Mouse (Mus musculus) gastrocnemius, adult 2 months (tissue): Measurements from ENCODE around the gene Tmbim6. TPM values are rescaled to one million over a fixed set of nuclear protein-coding genes. Genes with fewer than 3 reads are reported as not detected.

ENCODE experiments used
- DNase-seq: peaks from one replicate; pipeline ENCODE4 v3.0.0; 2022
- H3K27ac ChIP-seq: fragments of 200-600 bp; 2 replicates; pipeline ENCODE4 v1.8.1; 2022; ENCODE audit warnings: mild to moderate bottlenecking
- H3K4me3 ChIP-seq: fragments of 200-600 bp; 2 replicates; pipeline ENCODE4 v1.8.1; 2022; ENCODE audit warnings: mild to moderate bottlenecking, moderate library complexity
- CTCF ChIP-seq: fragments of 200-600 bp; IDR thresholded peaks from 2 replicates; pipeline ENCODE4 v1.8.1; 2022; ENCODE audit warnings: antibody characterized with exemption, mild to moderate bottlenecking, moderate library complexity
- intact Hi-C: fragments of 180-260 bp; cut with DNase I; formaldehyde crosslinking; loops from one replicate; pipeline ENCODE4 v1.15.1; 2025
- total RNA-seq, 2 experiments: library from RNA; stranded (reverse); gene quantifications; 2 replicates each; pipeline ENCODE4 v1.2.3; 2021

Gene Tmbim6
- total RNA-seq, 2 experiments from 2014 or later: 181 to 184 TPM

DNA sequence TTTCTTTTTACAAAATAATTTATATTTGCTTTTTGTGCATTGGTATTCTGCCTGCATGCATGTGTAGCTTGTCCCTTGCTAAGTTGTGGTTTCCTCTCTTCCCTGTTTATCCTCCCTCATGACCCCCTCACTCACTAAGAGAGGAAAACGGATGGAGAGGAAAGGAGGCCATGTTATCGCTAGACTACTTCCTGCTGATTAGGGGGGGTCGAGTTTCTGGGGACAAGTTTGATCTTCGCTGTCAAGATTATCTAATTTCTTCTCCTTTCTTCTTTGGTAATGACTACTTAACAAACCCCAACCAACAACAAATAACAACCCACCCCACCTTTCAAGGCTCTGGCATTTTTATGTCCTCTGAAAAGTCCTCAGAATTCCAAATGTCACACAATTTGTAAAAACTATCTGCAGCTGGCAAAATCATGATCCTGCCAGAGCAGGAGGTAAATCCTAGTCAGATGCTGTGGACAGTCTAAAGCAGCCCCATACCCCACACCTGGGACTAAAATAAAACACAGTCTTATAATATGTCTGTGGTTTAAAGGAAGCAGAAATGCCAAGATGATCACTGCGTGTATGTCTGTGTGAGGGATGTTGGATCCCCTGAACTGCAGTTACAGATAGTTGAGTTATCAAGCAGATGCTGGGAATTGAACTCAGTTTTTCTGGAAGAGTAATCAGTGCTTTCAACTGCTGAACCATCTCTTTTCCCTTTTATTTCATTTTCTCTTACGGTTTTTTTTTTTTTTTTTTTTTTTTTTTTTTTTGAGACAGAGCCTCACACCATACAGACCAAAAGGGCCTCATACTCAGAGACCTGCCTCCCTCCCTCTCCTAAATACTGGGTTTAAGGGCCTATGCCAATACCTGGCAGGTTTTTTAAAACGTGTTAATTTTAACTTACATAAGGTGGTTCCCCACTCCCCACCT lies 1.9 kb upstream of the Tmbim6 start:
- no peak for TF ChIP-seq CTCF
- no peak overlapping the region for H3K27ac ChIP-seq
- no peak for DNase-seq
- intact Hi-C loops: no loop called here
- H3K4me3 ChIP-seq: no peak overlapping the region

DNA sequence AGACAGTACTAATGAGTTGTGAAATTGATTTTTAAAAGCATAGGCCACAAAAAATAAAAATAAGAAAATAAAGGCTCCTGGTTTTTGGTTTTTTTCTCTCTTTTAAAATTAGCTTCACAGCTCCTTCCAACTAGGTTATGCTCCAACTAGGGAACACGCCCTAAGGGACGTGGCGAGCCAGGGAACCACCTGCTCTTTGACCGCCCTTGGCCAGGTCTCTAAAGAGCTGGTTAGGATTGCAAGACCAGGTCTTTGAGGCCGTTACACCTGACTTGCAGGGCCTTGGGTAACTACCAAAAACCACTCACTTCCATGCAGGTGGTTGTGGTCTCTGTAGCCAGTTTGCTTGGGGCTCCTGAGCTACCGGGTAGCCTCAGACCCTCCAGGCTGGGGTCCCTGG lies 707 bp upstream of the Tmbim6 start:
- Histone ChIP-seq H3K4me3 (peak overlapping the region; percentile 93), H3K27ac (peak overlapping the region; percentile 99)
- no peak for DNase-seq
- intact Hi-C loops: no loop called here
- TF ChIP-seq CTCF: no peak

DNA sequence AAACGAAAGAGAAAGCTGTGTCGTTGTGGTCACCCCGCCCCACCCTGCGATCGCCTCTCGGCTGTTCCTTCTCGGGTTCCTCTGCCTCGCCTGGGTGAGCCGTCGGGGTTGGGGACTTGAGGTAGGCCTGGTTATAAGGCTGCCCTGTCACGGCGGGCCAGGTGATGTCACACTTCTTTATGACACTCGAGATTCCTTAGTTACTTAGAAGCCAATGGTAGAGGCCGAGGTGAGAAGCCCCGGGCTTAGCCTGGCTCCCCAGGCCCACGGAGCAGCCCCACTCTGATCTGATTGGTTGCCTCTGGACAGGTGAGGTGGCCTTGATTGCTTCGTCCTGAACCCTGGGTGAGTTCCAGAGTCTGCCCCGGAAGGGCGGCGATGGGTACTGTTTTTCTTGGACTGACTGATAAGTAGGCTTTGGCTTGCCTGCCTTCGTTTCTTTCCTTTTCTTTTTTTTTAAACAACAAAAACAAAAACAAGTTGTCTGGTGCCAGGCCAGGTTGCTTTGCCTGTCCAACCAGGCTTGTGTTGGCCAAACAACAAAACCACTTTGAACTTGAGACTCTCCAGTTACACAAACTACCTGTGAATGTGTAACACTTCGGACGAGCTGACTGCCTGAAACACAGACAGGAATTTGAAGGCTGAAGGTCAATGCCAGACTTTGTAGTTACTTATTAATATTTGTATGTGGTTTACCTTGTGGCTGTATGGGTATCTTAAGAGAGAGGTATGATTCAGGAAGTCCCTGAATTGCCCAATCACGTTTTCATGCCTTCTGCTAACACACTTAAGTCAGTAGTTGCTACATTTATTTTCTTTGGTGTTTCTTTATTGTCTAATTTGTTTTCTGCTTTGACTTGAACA lies 937 bp downstream of the Tmbim6 start:
- intact Hi-C loops: no loop called here
- no peak for TF ChIP-seq CTCF
- DNase-seq: no peak
- Histone ChIP-seq H3K4me3 (peak overlapping the region; percentile 93), H3K27ac (peak overlapping the region; percentile 99)

DNA sequence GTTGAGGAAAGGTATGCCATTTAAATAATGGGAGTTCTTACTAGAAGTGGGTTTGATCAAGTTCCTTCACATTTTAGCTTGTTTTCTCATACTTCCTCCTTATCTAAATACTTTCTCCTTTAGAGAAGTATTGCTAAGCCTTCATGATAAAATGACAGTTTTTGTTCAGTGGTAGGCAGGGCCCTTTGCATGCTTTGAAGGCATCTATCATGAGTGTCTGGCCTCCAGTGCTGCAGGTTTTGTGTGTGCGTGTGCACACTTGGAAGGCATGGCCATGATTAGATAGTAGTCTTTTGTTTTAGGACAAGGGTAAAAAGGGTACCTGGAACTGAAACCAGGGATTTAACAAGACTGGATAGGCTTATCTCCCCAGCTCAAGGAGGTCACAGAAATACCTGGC lies 3.8 kb downstream of the Tmbim6 start:
- no peak for TF ChIP-seq CTCF
- intact Hi-C loops: no loop called here
- Histone ChIP-seq H3K27ac (peak overlapping the region; percentile 50), H3K4me3 (peak overlapping the region; percentile 3; the same call in 1 of the 2 replicates)
- DNase-seq: no peak

DNA sequence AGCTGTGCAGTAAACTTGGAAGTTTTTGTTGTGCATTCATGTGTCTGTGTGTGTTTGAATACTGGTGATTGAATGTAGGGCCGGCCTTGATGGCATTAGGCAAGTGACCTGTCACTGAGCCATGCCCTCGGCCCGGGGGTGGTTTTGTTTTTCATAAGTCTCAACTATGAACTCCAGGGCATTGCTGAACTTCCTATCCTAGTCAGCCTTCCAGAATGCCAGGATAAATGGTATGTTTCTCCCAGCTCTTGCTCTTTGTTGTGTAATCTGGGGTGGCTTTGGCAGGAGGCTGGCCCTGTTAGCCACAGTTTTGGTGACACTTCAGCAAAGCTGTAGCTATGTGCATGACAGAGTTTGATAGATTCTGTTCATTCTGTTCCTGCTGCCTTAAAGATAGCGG lies 4.2 kb downstream of the Tmbim6 start:
- H3K27ac ChIP-seq: peak overlapping the region; percentile 50
- DNase-seq: peak; percentile 55
- no peak for TF ChIP-seq CTCF
- peak overlapping the region; percentile 3; the same call in 1 of the 2 replicates for H3K4me3 ChIP-seq
- intact Hi-C loops: no loop called here

DNA sequence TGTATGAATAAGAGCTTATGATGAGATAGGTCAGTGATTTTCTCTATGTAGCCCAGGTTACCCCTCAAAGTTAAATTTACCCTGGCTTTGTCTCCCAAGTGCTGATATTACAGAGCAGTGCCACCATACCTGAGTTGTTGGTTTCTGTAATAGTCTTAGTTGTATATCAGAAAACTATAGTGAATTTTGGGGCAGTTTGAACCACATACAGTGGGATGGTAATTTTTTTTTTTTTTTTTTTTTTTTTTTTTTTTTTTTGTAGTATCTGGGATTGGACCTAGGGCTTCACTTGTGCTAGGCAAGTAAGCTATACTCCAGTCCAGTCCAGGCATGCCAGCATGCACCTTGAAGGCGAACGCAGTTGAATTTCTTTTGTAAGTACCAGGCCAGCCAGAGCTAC lies 4.9 kb downstream of the Tmbim6 start:
- intact Hi-C loops: no loop called here

DNA sequence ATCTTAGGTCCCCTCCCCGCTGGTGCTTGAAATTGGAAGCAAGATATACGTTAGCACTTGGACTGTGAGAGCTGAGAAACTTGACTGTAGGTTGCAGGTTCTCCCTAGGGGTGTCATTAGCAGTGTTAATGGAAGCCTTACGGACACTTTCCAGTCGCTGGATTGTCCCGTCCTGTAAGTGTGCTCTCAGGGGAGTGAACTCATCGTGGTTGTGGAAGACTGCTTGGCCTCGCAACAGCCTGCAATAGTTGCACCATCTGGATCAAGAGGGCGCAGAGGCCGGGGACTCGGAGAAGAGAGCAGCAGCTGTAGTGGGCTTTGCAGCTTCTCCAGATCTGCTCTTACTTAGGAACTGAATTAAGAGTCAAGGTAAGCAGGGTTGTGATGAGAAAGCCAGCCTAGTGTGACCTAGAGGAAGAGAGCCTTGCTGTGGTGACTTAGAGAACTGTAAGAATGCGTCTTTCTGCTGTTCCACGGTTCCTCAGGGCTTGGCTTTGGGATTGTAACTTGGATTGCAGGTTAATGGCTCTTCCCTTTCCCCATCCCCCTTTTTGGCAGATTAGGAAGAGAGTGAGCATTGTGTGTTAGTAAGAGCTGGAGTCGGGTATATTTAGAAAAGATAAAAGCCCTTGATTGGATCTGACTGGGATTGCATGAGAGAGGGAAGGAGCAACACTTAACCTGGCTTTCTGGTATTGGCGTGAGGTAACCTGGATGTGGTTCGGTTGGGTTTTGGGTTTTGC lies 7.0 kb downstream of the Tmbim6 start:
- peak; percentile 50 for DNase-seq
- intact Hi-C loops: no loop called here
- Histone ChIP-seq H3K27ac (peak overlapping the region; percentile 21), H3K4me3 (peak overlapping the region; percentile 26)
- no peak for TF ChIP-seq CTCF

More for the DNA sequence above, 4.9 kb downstream of the Tmbim6 start:
- peak overlapping the region; percentile 55; the same call in 1 of the 2 replicates for H3K27ac ChIP-seq
- DNase-seq: no peak
- H3K4me3 ChIP-seq: no peak overlapping the region
- no peak for TF ChIP-seq CTCF

DNA sequence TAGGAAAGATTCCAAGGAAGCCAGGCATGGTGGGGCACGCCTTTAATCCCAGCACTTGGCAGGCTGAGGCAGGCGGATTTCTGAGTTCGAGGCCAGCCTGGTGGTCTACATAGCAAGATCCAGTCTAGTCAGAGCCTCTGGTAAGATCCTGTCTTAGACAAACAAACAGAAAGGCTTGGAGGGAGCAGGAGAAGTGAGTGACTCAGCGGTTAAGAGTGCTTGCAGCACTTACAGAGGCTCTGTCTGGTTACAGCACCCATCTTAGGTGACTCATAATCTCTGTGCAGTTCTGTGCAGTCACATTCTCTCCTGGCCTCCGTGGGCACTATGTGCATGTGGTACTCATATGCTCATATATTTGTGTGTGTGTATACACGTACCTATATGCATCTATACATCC lies 7.9 kb downstream of the Tmbim6 start:
- H3K27ac ChIP-seq: peak overlapping the region; percentile 21; the same call in 1 of the 2 replicates
- intact Hi-C loops: no loop called here
- no peak for TF ChIP-seq CTCF
- DNase-seq: no peak
- no peak overlapping the region for H3K4me3 ChIP-seq

DNA sequence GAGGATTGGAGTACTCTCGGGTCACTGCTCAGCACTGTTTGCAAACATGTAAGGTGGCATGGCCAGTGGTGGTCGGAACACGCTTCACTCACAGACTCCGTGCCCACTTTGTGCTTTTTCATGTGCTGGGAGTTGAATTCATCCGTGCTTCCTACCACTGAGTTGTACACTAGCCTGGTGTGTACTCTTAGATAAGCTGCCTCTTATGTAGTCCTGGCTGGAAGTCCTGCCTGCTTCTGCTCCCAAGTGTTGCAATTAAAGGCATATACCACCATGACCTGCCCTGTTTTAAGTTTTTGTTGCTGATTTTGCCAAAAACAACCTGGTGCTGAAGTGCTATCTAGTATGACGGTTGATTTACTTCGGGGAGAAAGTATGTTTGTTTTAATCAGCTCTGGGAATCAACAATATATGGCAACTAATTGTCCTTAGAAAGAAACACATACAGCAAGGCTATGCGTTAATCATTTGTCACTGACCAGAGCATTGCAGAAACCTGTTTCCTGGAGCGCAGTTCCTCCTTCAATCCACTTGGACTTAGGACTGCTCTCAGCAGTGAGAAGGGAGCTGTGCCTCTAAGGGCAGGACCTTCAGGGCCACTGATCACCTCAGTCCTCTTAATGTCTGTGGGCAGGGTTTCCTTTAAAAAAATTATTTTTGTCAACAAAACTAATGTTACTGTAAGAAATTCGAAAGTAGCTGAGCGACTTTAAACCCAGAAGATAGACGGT lies 10.6 kb downstream of the Tmbim6 start:
- Histone ChIP-seq H3K4me3 (no peak overlapping the region), H3K27ac (no peak overlapping the region)
- no peak for TF ChIP-seq CTCF
- DNase-seq: no peak
- intact Hi-C loops: no loop called here

DNA sequence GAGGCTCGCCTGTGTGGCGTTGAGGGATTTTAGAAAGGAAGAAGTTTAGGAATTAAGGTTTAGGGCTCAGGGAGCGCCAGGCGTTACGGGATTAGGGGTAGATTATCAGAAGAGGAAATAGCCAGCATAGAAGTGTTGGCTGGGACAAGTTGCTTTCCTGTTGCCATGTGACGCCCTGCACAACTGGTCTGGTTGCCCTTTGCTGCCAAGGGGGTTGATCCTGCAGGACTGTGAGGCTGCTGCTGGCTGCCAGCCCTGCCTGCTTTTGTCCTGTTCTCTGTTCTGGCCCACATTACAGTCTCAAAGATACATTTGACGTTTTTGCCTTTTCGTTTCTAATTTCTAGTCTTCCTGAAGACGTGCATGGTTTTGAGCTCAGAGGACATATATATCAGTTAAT lies 12.5 kb downstream of the Tmbim6 start:
- Histone ChIP-seq H3K27ac (peak overlapping the region; percentile 52), H3K4me3 (no peak overlapping the region)
- intact Hi-C loops: no loop called here
- DNase-seq: peak; percentile 75
- TF ChIP-seq CTCF: no peak

DNA sequence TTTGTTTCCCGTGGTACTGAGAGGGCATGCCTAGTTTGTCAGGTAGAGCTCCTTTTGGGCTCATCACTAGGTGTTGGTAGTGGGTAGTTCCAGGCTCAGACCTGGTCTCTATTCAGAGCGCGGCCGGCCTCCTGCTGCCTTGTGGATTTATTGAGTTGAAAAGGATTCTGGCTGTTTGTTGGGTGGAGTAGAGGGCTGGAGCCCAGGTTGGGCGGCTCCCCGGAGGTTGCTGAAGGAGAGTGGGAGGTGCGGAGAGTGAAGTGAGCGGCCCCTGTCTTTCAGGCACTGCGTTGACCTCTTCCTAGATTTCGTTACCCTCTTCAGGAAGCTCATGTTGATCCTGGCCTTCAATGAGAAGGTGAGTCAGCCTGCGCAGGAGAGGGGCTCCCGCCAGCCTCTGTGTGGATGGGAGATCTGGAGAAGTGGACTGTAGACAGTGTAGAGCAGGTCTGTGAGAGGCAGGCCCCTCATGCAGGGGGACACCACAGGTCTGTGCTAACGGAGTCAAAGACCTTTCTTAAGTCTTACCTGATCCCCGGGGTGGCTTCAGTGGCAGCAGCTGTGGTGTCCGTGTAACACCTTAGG lies 14.4 kb downstream of the Tmbim6 start:
- TF ChIP-seq CTCF: no peak
- no peak for DNase-seq
- intact Hi-C loops: no loop called here
- no peak overlapping the region for H3K27ac ChIP-seq
- H3K4me3 ChIP-seq: no peak overlapping the region
